Mouse (Mus musculus) small intestine, adult 2 months (tissue): ENCODE results near the gene Gm11213. TPM values are rescaled to one million over a fixed set of nuclear protein-coding genes. Genes with fewer than 3 reads are reported as not detected.

ENCODE experiments used
- H3K27ac ChIP-seq: fragments of 200-500 bp; 2 replicates; pipeline ENCODE4 v1.5.1; 2012; ENCODE audit warnings: low read depth, low read length, control low read depth, inconsistent platforms; ENCODE audit not compliant: insufficient read depth
- H3K27me3 ChIP-seq: fragments of 200-500 bp; 2 replicates; pipeline ENCODE4 v1.6.1; 2012; ENCODE audit warnings: mild to moderate bottlenecking, moderate library complexity, low read length, inconsistent platforms; ENCODE audit not compliant: control insufficient read depth, insufficient read depth
- H3K36me3 ChIP-seq: fragments of 200-500 bp; 2 replicates; pipeline ENCODE4 v1.6.1; 2012; ENCODE audit warnings: mild to moderate bottlenecking, low read length, control low read depth, inconsistent platforms; ENCODE audit not compliant: control insufficient read depth, insufficient read depth
- H3K4me1 ChIP-seq: fragments of 200-500 bp; 2 replicates; pipeline ENCODE4 v1.6.1; 2012; ENCODE audit warnings: low read length, inconsistent platforms, mixed read lengths; ENCODE audit not compliant: control insufficient read depth, insufficient read depth, insufficient read length
- H3K4me3 ChIP-seq: fragments of 200-500 bp; 2 replicates; pipeline ENCODE4 v1.5.1; 2012; ENCODE audit warnings: low read depth, mild to moderate bottlenecking, control low read depth, inconsistent platforms, low read length, moderate library complexity
- CTCF ChIP-seq: fragments of 200-500 bp; IDR thresholded peaks from 2 replicates; pipeline ENCODE4 v1.5.1; 2012; ENCODE audit warnings: low read depth, mild to moderate bottlenecking, control low read depth, inconsistent platforms, low read length, moderate library complexity, mixed read lengths; ENCODE audit not compliant: insufficient replicate concordance, insufficient read length; ENCODE audit errors: extremely low read depth
- POLR2A ChIP-seq: fragments of 200-500 bp; IDR thresholded peaks from 2 replicates; pipeline ENCODE4 v1.6.1; 2012; ENCODE audit warnings: low read depth, mild to moderate bottlenecking, control low read depth, inconsistent platforms, low read length, moderate library complexity
- WGBS: fragments of 180-500 bp; shearing (Covaris S2); methylation state at CpG from one replicate; pipeline ENCODE4 v1.1.7; 2018; 5-methylcytosine and 5-hydroxymethylcytosine counted together
- polyA plus RNA-seq: library from polyadenylated mRNA; depleted of rRNA; stranded (reverse); fragments of >200 nt; gene quantifications from 2 replicates; pipeline ENCODE4 v1.2.3, GENCODE M21; 2012

The Gm11213 gene
- polyA plus RNA-seq, 1 experiment: not detected

DNA sequence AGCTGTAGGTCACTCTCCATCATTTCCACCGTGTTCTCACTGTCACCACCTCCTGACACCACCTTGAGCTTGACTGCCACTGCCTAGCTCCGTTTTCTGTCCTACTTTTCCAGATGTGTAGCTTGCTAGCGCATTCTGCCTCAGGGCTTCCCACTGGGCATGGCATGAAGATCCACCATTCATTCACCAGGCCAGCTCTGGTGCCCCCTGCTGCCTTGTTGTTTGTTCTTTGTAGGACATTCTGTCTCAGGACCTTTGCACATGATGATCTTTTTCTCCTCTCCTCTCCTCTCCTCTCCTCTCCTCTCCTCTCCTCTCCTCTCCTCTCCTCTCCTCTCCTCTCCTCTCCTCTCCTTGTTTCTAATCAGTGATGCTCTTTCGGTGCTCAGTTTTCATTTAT is 42.3 kb downstream of the Gm11213 start:
- Histone ChIP-seq H3K36me3 (peaks cover 20% of the 10 kb centered on the region), H3K27ac (peak overlapping the region; percentile 90), H3K4me1 (peaks cover 36% of the 10 kb centered on the region), H3K27me3 (no peaks in the 10 kb centered on the region), H3K4me3 (no peak overlapping the region)
- whole genome bisulfite sequencing: 81% methylated on average over 4 of the region's 4 CpGs
- TF ChIP-seq POLR2A (no peak), CTCF (no peak)

DNA sequence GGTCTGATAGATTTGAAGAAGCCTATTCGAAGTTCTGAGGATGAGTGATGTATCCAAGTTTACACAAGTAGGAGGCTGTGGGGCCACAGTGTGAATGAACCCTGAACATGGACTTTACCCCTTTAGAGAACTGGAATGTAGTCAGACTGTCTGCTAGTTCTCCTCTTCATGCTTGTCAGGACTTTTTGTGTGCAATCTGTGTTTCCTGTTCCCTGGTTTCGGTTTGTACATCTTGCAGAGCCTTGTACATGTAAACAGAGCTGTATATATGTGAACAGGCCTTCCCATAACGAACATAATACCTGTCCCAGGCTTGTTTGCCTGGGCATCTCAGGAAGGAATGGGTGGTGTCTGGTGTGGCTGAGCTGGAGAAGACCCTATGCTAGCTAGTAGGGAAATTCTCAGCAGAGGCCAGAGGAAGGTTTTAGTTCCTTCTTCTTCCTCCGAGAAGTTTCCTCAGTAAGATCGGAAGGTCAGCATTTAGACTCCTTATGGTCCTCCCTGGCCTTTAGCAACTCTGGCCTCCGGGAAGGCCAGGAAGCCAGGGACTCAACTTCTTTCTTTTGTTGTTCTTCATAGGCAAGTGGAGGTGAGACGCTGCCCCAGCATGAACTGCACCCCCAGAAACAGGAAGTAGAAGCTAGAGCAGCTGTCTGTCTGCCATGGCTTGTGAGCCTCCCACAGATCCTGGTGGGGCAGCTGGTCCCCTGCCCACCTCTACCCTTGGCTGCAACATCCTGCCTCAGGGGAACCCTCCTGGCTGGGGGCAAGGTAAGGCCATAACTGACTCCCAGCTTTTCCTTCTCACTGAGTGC is 43.0 kb downstream of the Gm11213 start:
- TF ChIP-seq CTCF (no peak), POLR2A (no peak)
- peak overlapping the region; percentile 7; the same call in 1 of the 2 replicates for H3K4me3 ChIP-seq
- peak overlapping the region; percentile 90 for H3K27ac ChIP-seq
- H3K27me3 ChIP-seq: no peaks in the 10 kb centered on the region
- 22% methylated on average over 7 of the region's 7 CpGs for WGBS
- peaks cover 17% of the 10 kb centered on the region for H3K36me3 ChIP-seq
- peaks cover 42% of the 10 kb centered on the region for H3K4me1 ChIP-seq

DNA sequence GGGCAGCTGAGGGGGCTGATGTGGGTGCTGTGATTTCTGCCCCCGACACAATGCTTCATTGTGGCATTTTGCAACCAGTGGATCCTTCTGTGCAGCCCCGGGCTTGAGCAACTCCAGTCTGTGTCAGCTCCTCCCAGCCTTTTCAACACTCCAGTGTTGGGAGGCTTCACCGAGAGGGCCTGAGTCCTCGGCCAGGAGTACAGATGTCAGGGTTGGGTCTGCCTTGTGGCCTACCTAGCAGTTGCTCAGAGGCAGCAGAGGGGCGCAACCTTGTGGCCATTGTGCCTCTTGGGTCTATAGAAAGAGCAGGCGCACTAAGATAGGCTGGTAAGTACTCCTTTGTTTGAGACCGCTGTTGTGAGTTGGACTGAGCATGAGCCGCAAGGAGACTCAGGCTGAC is 45.0 kb downstream of the Gm11213 start:
- H3K4me3 ChIP-seq: peak overlapping the region; percentile 2; the same call in 1 of the 2 replicates
- H3K36me3 ChIP-seq: peaks cover 3% of the 10 kb centered on the region
- no peak for TF ChIP-seq POLR2A
- no peak for TF ChIP-seq CTCF
- WGBS: 60% methylated on average over 8 of the region's 8 CpGs
- no peaks in the 10 kb centered on the region for H3K27me3 ChIP-seq
- peaks cover 43% of the 10 kb centered on the region for H3K4me1 ChIP-seq
- peak overlapping the region; percentile 47 for H3K27ac ChIP-seq

DNA sequence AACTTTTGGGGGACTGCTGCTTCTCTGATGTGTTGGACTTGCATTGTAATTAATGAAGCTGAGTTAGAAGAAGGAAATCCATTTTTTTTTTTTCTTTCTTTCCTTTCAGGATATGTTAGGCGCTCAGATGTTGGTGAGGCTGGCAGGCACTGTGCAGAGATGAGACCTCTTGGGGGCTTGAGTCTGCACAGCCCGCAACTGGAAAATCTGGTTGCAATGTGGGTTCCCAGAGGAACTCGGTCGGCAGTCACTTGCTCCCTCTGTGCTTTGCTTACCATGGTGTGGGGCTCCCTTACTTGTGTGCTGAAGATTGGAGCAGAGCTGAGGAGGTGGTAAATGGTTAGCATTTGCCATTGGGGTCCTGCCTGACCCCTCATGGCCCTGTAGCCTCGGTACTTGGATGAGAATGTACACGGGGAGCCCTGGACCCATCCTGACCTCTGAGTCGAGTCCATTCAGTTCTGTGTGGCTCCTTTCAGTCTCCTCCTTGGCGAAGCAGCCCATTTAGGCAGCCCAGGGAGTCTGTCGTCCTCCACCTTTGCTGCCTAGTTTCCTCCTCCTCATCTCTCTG is 45.8 kb downstream of the Gm11213 start:
- 16% methylated on average over 9 of the region's 9 CpGs for WGBS
- H3K27ac ChIP-seq: peak overlapping the region; percentile 72

DNA sequence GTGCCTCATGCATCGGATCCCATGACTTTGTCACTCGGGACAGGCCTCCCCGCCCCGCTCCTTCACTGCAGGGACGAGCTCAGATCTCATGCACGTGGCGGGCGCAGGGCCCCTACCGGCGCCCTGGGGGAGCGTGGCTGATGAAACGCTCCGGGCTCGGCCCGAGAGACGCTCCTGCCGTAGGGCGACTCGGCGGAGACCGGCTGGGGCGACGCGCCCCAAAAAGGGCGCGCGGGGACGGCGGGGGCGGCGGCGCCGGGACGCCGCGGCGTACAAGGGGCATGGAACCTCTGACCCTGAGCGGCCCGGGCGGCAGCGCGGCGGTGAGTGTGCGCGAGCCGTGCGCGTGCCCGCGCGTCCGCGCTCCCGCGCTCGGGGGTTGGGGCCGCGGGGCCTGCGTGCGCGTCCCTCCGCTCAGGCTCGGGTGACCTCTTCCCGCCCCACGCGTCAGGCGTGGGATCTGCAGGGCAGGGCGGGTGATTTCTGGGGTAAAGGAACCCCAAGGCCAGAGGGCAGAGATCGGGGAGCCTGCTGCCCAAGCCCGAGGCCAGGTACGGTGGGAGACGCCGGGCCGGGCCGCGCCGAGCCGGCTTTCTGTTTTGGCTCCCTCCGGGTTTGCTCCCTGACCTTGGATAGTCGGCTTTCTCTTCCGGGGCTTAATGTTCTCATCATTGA is 46.5 kb downstream of the Gm11213 start, which contains the start of gene Tmem268:
Gene Tmem268, plus strand, starts transcription at position 375 of the 675 bp plus-strand sequence.
- H3K4me3 ChIP-seq: peak within 1 kb of the TSS; percentile 93
- TF ChIP-seq CTCF (no peak), POLR2A (no peak; the same call in 1 of the 2 replicates)
- H3K27ac ChIP-seq: peak within 1 kb of the TSS; percentile 72
- peaks cover 43% of the 10 kb centered on the region for H3K4me1 ChIP-seq
- peaks cover 4% of the 10 kb centered on the region; the same call in 1 of the 2 replicates for H3K36me3 ChIP-seq
- WGBS: under 1% methylated on average over 81 of the region's 81 CpGs
- no peaks in the 10 kb centered on the region for H3K27me3 ChIP-seq

More for the DNA sequence above, 45.8 kb downstream of the Gm11213 start:
- Histone ChIP-seq H3K27me3 (no peaks in the 10 kb centered on the region), H3K4me3 (peak overlapping the region; percentile 93), H3K4me1 (peaks cover 43% of the 10 kb centered on the region), H3K36me3 (peaks cover 4% of the 10 kb centered on the region)
- no peak for TF ChIP-seq POLR2A
- TF ChIP-seq CTCF: no peak

DNA sequence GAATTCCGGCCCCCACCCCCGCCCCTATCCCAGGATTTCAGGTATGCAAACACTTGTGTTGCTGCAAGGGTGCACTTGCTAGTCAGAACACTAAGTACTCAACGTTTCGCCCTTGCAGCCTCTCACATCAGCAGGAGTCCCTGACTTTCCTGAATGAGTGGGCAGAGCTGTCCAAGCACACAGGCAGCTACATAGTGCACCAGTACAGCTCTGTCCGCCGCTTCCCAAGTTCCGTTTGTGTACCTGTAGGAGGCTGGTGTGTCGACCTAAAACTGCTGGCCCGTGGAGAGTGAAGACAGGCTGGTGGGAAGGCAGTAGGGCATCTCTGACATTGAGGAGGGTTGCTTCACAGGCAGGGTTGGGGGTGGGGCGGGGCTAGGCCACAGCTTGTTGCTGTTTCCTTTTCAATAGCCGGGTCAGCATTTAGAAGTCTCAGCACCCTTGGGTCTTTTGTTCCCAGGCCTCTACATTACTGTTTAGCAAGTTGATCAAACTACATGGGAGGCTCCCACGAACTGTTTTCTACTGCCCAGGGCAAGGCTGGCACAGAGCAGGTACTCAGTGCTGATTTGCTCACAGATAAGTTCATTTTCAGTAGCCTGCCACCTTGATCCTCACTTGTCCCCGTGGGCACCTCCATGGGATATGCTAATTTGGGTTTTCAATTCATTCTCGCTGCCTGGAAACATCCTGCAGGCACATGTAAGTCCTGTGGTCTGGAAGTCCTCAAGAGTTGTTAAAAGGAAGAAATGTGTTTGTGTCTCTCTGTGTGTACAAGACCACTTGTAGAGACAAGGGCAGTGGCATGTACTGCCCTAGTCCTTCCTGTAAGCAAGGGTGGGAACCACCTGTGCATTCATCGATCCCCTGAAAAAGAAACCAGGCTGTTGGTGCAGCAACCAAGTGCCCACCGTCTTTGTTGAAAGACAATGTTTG is 47.7 kb downstream of the Gm11213 start:
- whole genome bisulfite sequencing: 54% methylated on average over 16 of the region's 16 CpGs
- Histone ChIP-seq H3K36me3 (peaks cover 9% of the 10 kb centered on the region), H3K4me1 (peaks cover 42% of the 10 kb centered on the region), H3K27ac (peak overlapping the region; percentile 26; the same call in 1 of the 2 replicates), H3K27me3 (no peaks in the 10 kb centered on the region), H3K4me3 (no peak overlapping the region)
- TF ChIP-seq POLR2A (no peak), CTCF (no peak)
